Mouse (Mus musculus) kidney, postnatal 36 days (tissue): Measurements from ENCODE around the gene Epb42.
A peak's percentile ranks its signal among the peaks of the same experiment; 100 is the strongest.
"Not testable (repeated sequence)": the region's sequence is repeated elsewhere in the genome, so short reads cannot be mapped to it uniquely, and the experiment has no call there.

Source experiments
- DNase-seq, 2 experiments: peaks; one replicate each; pipeline ENCODE4 v3.0.0; 2021 to 2022; ENCODE audit warnings: mixed read lengths in 2 of 2

The Epb42 gene

GRCm38 (mm10) chr2:121036733-121037341 is at the start of gene Epb42:
Gene Epb42, minus strand, starts transcription at chr2:121037072.
- DNase-seq = no peak

GRCm38 (mm10) chr2:121085480-121086185 is 48.8 kb upstream of the Epb42 start, which contains the start of gene Tgm5:
Gene Tgm5, minus strand, starts transcription at chr2:121085841.
- DNase-seq = peak; percentile 7 to 18

GRCm38 (mm10) chr2:121082626-121083025 is 45.8 kb upstream of the Epb42 start:
- DNase-seq = no peak

- no peak for DNase-seq
Measured at GRCm38 (mm10) chr2:121074747-121075146, 37.9 kb upstream of the Epb42 start.

GRCm38 (mm10) chr2:121071871-121072270 is 35.0 kb upstream of the Epb42 start:
- DNase-seq = no peak

- DNase-seq = no peak
Measured at GRCm38 (mm10) chr2:121069506-121069905, 32.6 kb upstream of the Epb42 start.

- DNase-seq = no peak
Measured at GRCm38 (mm10) chr2:121067116-121067515, 30.2 kb upstream of the Epb42 start.

GRCm38 (mm10) chr2:121061315-121061714 is 24.4 kb upstream of the Epb42 start:
- no peak for DNase-seq

- no peak for DNase-seq
Measured at GRCm38 (mm10) chr2:121057997-121058396, 21.1 kb upstream of the Epb42 start.

- DNase-seq = no peak
Measured at GRCm38 (mm10) chr2:121055915-121056314, 19.0 kb upstream of the Epb42 start.

- no peak for DNase-seq
Measured at GRCm38 (mm10) chr2:121054060-121054459, 17.2 kb upstream of the Epb42 start.

GRCm38 (mm10) chr2:121052176-121052575 is 15.3 kb upstream of the Epb42 start:
- DNase-seq = no peak

GRCm38 (mm10) chr2:121045653-121046052 is 8.8 kb upstream of the Epb42 start:
- DNase-seq = no peak

GRCm38 (mm10) chr2:121041098-121041497 is 4.2 kb upstream of the Epb42 start:
- peak; percentile 58 to 72 for DNase-seq

- no peak for DNase-seq
Measured at GRCm38 (mm10) chr2:121039382-121039781, 2.5 kb upstream of the Epb42 start.

- DNase-seq = not testable (repeated sequence)
Measured at GRCm38 (mm10) chr2:121038851-121039250, 2.0 kb upstream of the Epb42 start.

GRCm38 (mm10) chr2:121022918-121023317 is 14.0 kb downstream of the Epb42 start:
- peak; percentile 42 to 43 for DNase-seq

GRCm38 (mm10) chr2:121017151-121017550 is 19.7 kb downstream of the Epb42 start:
- DNase-seq = no peak

GRCm38 (mm10) chr2:121016226-121016625 is 20.6 kb downstream of the Epb42 start:
- DNase-seq = peak; percentile 69 to 77

GRCm38 (mm10) chr2:121015507-121015906 is 21.4 kb downstream of the Epb42 start:
- DNase-seq = no peak

GRCm38 (mm10) chr2:121012676-121013075 is 24.2 kb downstream of the Epb42 start:
- DNase-seq = no peak

- no peak for DNase-seq
Measured at GRCm38 (mm10) chr2:121009071-121009677, 27.7 kb downstream of the Epb42 start.

GRCm38 (mm10) chr2:121008664-121009007 is 28.2 kb downstream of the Epb42 start:
- DNase-seq = no peak
